Mouse (Mus musculus): ENCODE data around the gene Sp2. TPM values are rescaled to one million over a fixed set of nuclear protein-coding genes. Genes with fewer than 3 reads are reported as not detected.
A peak's percentile ranks its signal among the peaks of the same experiment; 100 is the strongest.

Gene Sp2
- 22.2 and 26.3 TPM in 2 replicates for polyA plus RNA-seq (2014; fragmentation: Nextera tagmentation; extraction: Ambion mirVana)

DNA sequence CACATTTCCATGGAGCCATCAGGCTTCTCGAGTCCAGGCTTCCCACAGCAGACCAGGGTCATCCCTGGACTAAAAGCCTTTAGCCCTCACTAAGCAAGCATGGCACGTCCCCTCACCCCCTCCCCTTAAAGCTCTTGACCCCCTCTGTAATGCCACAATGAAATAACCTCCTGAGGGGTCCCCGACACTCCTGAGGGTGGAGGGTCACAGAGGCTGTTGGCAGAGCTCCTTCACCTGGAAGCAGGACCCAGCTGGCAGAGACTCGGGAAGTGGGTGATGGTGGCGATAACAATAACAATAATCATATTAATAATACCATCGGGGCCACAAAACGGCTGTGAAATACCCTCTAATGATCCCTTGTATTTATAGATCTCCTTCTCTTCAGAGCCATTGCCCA is at the start of gene Sp2:
Gene Sp2 (minus strand): TSS at position 101 of the 400 bp plus-strand sequence.
- no peak within 1 kb of the TSS for H3K4me2 ChIP-seq
- H3K27ac ChIP-seq (ENCODE audit: low read depth, low read length): no peak within 1 kb of the TSS
- no peak within 1 kb of the TSS for H3K4me3 ChIP-seq (ENCODE audit: low read depth, low read length)
- H3K27me3 ChIP-seq (ENCODE audit: control insufficient read depth, insufficient read depth, low read length): peaks cover 11% of the 10 kb centered on the region; the same call in 1 of the 2 replicates
- H3K9ac ChIP-seq (ENCODE audit: low read length): 0 out of 2 replicates have a peak within 1 kb of the TSS, but pooled peaks have one; percentile 12
- no peaks in the 10 kb centered on the region for H3K36me3 ChIP-seq (ENCODE audit: control insufficient read depth, insufficient read depth, low read length)
- H3K9me3 ChIP-seq (ENCODE audit: control insufficient read depth, low read length): no peaks in the 10 kb centered on the region
- 75% methylated on average over 7 of the region's 7 CpGs for whole genome bisulfite sequencing
- DNase-seq (ENCODE audit: low spot score, missing footprints): no peak
- H3K4me1 ChIP-seq (ENCODE audit: control insufficient read depth, insufficient read depth, low read length): peaks cover 8% of the 10 kb centered on the region; the same call in 1 of the 2 replicates
- no peak for ATAC-seq (ENCODE audit: low FRiP score)

DNA sequence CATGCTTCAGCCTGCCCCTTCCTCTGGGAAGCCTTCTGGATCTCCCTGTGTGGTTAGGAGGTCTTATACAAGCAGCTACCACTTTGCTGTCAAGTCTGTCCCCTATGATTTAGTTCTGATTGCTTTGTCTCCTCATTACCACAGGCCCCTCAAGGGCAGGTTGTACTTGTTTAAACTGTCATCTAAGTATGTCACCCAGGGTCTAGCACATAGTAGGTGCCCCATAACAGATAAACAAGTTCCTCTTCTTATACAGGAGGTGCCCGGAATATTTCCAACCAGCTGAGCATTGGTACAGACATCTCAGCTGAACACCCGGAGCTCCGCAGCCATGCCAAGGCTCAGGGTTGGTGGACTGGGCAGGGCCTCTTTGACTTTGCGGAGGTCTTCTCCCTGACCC is 49.7 kb upstream of the Sp2 start:
- WGBS: 90% methylated on average over 4 of the region's 4 CpGs
- Histone ChIP-seq H3K4me1 (ENCODE audit: control insufficient read depth, insufficient read depth, low read length) (peaks cover 8% of the 10 kb centered on the region), H3K27me3 (ENCODE audit: control insufficient read depth, insufficient read depth, low read length) (no peaks in the 10 kb centered on the region), H3K27ac (ENCODE audit: low read depth, low read length) (no peak overlapping the region), H3K4me2 (no peak overlapping the region), H3K4me3 (ENCODE audit: low read depth, low read length) (no peak overlapping the region), H3K9me3 (ENCODE audit: control insufficient read depth, low read length) (no peaks in the 10 kb centered on the region), H3K9ac (ENCODE audit: low read length) (no peak overlapping the region), H3K36me3 (ENCODE audit: control insufficient read depth, insufficient read depth, low read length) (no peaks in the 10 kb centered on the region)
- ATAC-seq (ENCODE audit: low FRiP score) (no peak), DNase-seq (ENCODE audit: low spot score, missing footprints) (no peak)

DNA sequence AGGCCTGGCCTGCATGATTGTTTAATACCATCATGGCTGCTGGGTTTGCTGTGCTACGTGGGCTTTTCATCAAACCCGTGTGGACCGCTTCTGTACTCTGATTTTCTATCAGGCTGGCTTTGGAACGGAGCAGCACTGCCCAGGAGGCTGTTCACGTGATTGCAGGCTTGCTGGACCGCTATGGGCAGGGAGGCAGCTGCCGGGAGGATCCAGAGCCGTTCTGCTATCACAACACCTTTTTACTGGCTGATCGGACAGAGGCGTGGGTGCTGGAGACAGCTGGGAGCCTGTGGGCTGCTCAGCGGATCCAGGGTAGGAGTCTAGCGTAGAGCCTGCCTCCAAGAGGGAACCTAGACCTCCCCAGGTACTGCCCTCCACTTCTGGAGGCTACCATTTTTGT is 49.2 kb upstream of the Sp2 start:
- no peak for DNase-seq (ENCODE audit: low spot score, missing footprints)
- H3K36me3 ChIP-seq (ENCODE audit: control insufficient read depth, insufficient read depth, low read length): no peaks in the 10 kb centered on the region
- WGBS: 90% methylated on average over 12 of the region's 12 CpGs
- H3K4me2 ChIP-seq: no peak overlapping the region
- no peak overlapping the region for H3K27ac ChIP-seq (ENCODE audit: low read depth, low read length)
- H3K4me3 ChIP-seq (ENCODE audit: low read depth, low read length): no peak overlapping the region
- no peaks in the 10 kb centered on the region for H3K9me3 ChIP-seq (ENCODE audit: control insufficient read depth, low read length)
- H3K4me1 ChIP-seq (ENCODE audit: control insufficient read depth, insufficient read depth, low read length): peaks cover 8% of the 10 kb centered on the region
- no peak for ATAC-seq (ENCODE audit: low FRiP score)
- no peaks in the 10 kb centered on the region for H3K27me3 ChIP-seq (ENCODE audit: control insufficient read depth, insufficient read depth, low read length)
- no peak overlapping the region for H3K9ac ChIP-seq (ENCODE audit: low read length)

DNA sequence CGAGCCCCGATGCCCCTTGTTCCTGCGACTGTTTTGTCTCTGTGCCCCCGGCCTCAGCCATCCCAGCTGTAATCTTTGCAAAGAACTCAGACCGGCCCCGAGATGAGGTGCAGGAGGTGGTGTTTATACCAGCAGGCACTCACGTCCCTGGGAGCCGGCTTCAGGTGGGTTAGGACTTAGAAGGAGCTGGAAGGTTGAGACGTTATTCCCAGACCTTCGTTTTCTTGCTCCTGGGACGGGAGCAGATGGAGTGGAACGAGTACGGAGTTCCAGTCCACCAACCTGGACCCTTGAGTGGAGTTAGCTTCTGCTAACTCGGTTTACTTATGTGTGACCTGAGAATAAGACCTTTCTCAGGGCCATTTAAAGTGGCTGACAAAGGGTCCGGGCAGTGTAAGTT is 47.7 kb upstream of the Sp2 start:
- Histone ChIP-seq H3K4me2 (peak overlapping the region; percentile 68), H3K9ac (ENCODE audit: low read length) (peak overlapping the region; percentile 86), H3K27ac (ENCODE audit: low read depth, low read length) (no peak overlapping the region), H3K9me3 (ENCODE audit: control insufficient read depth, low read length) (no peaks in the 10 kb centered on the region), H3K4me3 (ENCODE audit: low read depth, low read length) (peak overlapping the region; percentile 61), H3K36me3 (ENCODE audit: control insufficient read depth, insufficient read depth, low read length) (no peaks in the 10 kb centered on the region), H3K27me3 (ENCODE audit: control insufficient read depth, insufficient read depth, low read length) (no peaks in the 10 kb centered on the region), H3K4me1 (ENCODE audit: control insufficient read depth, insufficient read depth, low read length) (peaks cover 13% of the 10 kb centered on the region)
- ATAC-seq (ENCODE audit: low FRiP score) (no peak), DNase-seq (ENCODE audit: low spot score, missing footprints) (no peak)
- 21% methylated on average over 15 of the region's 15 CpGs for WGBS

DNA sequence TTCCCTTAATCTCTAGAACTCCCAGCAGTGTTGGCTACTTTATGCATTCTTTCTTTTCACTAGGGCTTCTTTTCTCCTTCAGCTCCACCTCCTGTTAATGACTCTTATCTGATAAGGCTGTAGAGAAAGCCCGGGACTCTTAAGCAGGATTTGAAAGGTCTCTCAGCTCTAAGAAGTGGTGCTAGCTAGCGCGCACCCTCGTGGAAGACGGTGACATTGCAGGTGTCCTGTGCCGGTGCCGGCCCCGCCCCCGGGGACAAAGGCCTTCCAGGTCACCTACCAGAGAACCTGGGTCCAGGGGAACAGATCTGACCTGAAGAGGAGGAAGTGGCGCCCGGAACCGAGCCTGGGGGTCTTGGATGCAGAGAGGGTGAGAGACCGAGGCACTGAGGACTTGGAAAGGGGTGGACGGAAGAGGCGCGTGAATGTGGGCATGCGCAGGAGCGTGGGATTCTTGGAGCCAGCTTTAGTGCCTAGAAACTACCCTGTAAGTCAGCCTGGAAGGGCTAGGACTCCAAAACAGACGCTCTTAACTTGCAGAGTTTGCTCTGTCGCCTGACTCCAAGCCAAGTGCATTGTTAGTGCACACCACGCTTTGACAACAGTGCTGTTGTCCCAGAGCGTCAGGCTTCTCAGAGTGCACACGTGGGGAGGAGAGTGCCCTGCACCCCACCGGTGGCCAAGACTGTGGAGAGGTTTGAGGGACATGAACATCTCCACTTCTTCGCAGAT is 47.1 kb upstream of the Sp2 start, which contains the start of gene Scrn2:
Gene Scrn2 (plus strand): TSS at position 253 of the 732 bp plus-strand sequence.
- Histone ChIP-seq H3K4me2 (peak within 1 kb of the TSS; percentile 68), H3K9ac (ENCODE audit: low read length) (peak within 1 kb of the TSS; percentile 86), H3K27ac (ENCODE audit: low read depth, low read length) (peak within 1 kb of the TSS; percentile 40; the same call in 1 of the 2 replicates), H3K36me3 (ENCODE audit: control insufficient read depth, insufficient read depth, low read length) (no peaks in the 10 kb centered on the region), H3K4me1 (ENCODE audit: control insufficient read depth, insufficient read depth, low read length) (peaks cover 19% of the 10 kb centered on the region), H3K4me3 (ENCODE audit: low read depth, low read length) (peak within 1 kb of the TSS; percentile 61), H3K9me3 (ENCODE audit: control insufficient read depth, low read length) (no peaks in the 10 kb centered on the region), H3K27me3 (ENCODE audit: control insufficient read depth, insufficient read depth, low read length) (peaks cover 2% of the 10 kb centered on the region)
- ATAC-seq (ENCODE audit: low FRiP score) (peak; percentile 69; the same call in 1 of the 2 replicates), DNase-seq (ENCODE audit: low spot score, missing footprints) (peak; percentile 99)
- 2% methylated on average over 25 of the region's 25 CpGs for WGBS

DNA sequence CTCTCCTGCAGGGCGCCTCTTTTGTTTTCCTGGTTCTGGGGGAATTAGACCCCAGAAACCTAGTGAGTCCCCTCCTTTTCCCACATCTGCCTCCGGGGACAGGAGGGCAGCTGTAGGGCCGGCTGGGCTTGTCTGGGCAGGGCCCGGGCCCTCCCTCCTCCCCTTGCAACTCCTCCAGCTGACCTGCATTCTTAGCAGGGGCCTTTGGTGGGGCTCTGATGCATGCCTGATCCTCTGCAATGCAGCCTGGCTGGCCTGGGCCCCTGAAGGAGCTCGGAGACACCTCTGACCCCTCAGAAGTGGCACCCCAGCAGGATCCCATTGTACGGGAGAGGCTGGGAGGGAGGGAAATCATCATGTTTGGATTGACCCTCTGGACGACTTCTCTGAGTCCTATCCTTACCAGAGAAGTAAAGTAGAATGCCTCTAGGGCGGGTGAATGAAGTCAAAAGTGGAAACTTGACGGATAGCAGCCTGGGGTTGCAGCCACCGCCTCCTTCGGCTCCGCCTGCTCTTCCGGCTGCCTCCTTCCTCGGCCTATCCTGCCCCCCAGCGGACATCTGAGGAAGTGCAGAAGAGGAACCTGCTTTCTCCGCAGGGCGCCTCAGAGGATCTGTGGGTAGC is 43.1 kb upstream of the Sp2 start:
- peaks cover 28% of the 10 kb centered on the region for H3K4me1 ChIP-seq (ENCODE audit: control insufficient read depth, insufficient read depth, low read length)
- WGBS: under 1% methylated on average over 17 of the region's 17 CpGs
- ATAC-seq (ENCODE audit: low FRiP score) (peak; percentile 60), DNase-seq (ENCODE audit: low spot score, missing footprints) (peak; percentile 99)
- H3K4me3 ChIP-seq (ENCODE audit: low read depth, low read length): peak overlapping the region; percentile 8; the same call in 1 of the 2 replicates
- peaks cover 42% of the 10 kb centered on the region for H3K27me3 ChIP-seq (ENCODE audit: control insufficient read depth, insufficient read depth, low read length)
- peak overlapping the region; percentile 45 for H3K4me2 ChIP-seq
- peak overlapping the region; percentile 39 for H3K9ac ChIP-seq (ENCODE audit: low read length)
- no peaks in the 10 kb centered on the region for H3K36me3 ChIP-seq (ENCODE audit: control insufficient read depth, insufficient read depth, low read length)
- peak overlapping the region; percentile 68 for H3K27ac ChIP-seq (ENCODE audit: low read depth, low read length)
- H3K9me3 ChIP-seq (ENCODE audit: control insufficient read depth, low read length): no peaks in the 10 kb centered on the region

DNA sequence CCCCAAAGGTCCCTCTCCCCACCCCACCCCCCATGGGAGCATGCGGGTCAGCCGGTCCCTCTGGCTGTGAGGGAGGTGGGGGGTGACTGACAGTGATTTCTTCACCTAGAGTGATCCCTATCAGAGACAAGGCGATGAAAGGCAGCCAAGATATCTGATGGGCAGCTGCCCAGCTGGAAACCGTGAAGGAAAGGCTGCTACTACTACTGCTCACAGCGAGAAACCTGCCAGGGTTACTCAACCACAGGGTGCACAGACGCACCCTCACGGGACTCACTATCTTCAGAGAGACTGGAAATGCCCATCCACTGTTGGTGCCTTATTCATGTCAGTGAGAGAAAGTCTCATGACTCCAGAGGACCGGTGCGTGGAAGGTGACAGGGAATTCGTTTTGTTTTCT is 42.2 kb upstream of the Sp2 start:
- H3K27ac ChIP-seq (ENCODE audit: low read depth, low read length): no peak overlapping the region
- H3K4me2 ChIP-seq: no peak overlapping the region
- H3K9ac ChIP-seq (ENCODE audit: low read length): no peak overlapping the region
- ATAC-seq (ENCODE audit: low FRiP score): no peak
- WGBS: 9% methylated on average over 10 of the region's 10 CpGs
- no peak overlapping the region for H3K4me3 ChIP-seq (ENCODE audit: low read depth, low read length)
- no peaks in the 10 kb centered on the region for H3K36me3 ChIP-seq (ENCODE audit: control insufficient read depth, insufficient read depth, low read length)
- peaks cover 50% of the 10 kb centered on the region for H3K27me3 ChIP-seq (ENCODE audit: control insufficient read depth, insufficient read depth, low read length)
- H3K4me1 ChIP-seq (ENCODE audit: control insufficient read depth, insufficient read depth, low read length): peaks cover 20% of the 10 kb centered on the region
- DNase-seq (ENCODE audit: low spot score, missing footprints): peak; percentile 87
- no peaks in the 10 kb centered on the region for H3K9me3 ChIP-seq (ENCODE audit: control insufficient read depth, low read length)

DNA sequence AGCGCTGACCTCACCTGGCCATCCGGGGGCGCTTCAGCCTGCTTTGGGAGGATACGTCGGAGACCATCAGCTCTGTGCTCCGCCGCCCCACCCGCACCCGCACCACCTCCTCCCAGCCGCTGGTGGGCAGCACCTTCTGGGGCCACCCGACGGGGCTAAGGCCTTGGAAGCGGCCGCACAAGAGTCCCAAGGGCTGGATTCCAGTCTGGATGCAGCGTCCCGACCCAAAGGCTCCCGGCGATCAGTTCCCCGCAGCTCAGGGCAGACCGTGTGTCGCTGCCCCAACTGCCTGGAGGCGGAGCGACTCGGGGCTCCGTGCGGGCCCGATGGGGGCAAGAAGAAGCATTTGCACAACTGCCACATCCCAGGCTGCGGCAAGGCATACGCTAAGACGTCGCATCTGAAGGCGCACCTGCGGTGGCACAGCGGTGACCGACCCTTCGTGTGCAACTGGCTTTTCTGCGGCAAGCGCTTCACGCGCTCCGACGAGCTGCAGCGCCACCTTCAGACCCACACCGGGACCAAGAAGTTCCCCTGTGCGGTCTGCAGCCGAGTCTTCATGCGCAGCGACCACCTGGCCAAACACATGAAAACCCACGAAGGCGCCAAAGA is 39.2 kb upstream of the Sp2 start:
- Histone ChIP-seq H3K4me3 (ENCODE audit: low read depth, low read length) (peak overlapping the region; percentile 41), H3K27ac (ENCODE audit: low read depth, low read length) (no peak overlapping the region)

More for the DNA sequence above, 39.2 kb upstream of the Sp2 start:
- Histone ChIP-seq H3K36me3 (ENCODE audit: control insufficient read depth, insufficient read depth, low read length) (no peaks in the 10 kb centered on the region), H3K4me1 (ENCODE audit: control insufficient read depth, insufficient read depth, low read length) (peaks cover 25% of the 10 kb centered on the region), H3K9ac (ENCODE audit: low read length) (peak overlapping the region; percentile 53), H3K9me3 (ENCODE audit: control insufficient read depth, low read length) (no peaks in the 10 kb centered on the region), H3K4me2 (peak overlapping the region; percentile 72), H3K27me3 (ENCODE audit: control insufficient read depth, insufficient read depth, low read length) (peaks cover 77% of the 10 kb centered on the region)
- peak; percentile 60 for ATAC-seq (ENCODE audit: low FRiP score)
- WGBS: under 1% methylated on average over 50 of the region's 50 CpGs
- DNase-seq (ENCODE audit: low spot score, missing footprints): peak; percentile 98
